Mouse (Mus musculus) B cell, adult 62 days (primary cell): ENCODE measurements around the gene Tmtc2. TPM values are rescaled to one million over a fixed set of nuclear protein-coding genes. Genes with fewer than 3 reads are reported as not detected.

Experiments used
- total RNA-seq: library from RNA; stranded (reverse); gene quantifications from 4 replicates; pipeline ENCODE4 v1.2.4, GENCODE M21; 2023

Tmtc2 gene
- 0.09 TPM in 1 of 4 replicates, not detected in the others for total RNA-seq

DNA sequence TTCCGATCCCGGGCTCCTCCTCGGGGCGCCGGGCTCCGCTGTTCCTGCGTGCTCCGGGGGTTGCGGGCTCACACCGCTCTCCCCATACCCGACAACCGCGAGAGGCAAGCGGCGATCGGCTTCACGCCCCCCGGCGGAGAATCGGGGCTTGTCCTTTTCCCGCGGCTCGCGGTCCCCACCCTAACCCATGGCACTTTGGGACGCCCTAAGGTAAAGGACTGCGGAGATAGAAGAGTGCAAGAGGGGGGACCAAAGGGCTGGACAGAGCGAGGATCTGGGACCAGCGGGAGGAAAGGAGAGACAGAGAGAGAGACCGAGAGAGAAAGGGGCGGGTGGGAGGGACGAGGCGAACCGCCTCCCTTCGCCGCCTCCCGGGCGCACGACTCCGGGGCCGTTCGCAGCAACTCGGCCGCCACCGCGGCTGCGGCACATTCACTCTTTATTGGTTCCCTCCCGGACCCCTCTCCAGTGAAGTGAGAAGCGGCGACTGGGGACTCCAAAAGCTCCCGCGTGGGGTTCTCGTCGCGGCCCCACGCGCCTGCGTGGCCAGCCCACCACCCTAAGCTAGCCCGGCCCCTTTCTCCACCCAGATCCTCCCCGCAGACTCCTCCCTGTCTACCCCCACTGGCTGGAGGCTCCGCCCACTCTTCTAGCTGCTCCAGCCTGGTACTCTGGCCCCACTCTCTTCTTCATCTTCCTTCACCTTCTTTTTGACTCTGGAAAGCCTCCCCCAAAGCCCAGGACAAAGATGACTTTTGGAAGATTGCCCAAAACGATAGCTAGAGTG, at the start of gene Tmtc2:
Gene Tmtc2 (minus strand): TSS at position 544 of the 787 bp plus-strand sequence.

